Mouse (Mus musculus) myocyte (in vitro differentiated cells): Measurements from ENCODE around the gene BC048403.

Experiments used
- MAX ChIP-seq: IDR thresholded peaks from one replicate; pipeline ENCODE4 v1.6.1; 2011; ENCODE audit warnings: low read depth, mild to moderate bottlenecking, control low read depth
- MYOG ChIP-seq, 3 experiments: IDR thresholded peaks; one replicate each; pipeline ENCODE4 v1.6.1; 2011; ENCODE audit warnings: control low read depth in 2 of 3, low read depth in 2 of 3, mild to moderate bottlenecking in 2 of 3; ENCODE audit not compliant: insufficient read length in 2 of 3, control insufficient read depth in 1 of 3, insufficient read depth in 1 of 3
- POLR2A ChIP-seq: IDR thresholded peaks from one replicate; pipeline ENCODE4 v1.6.1; 2011; ENCODE audit warnings: low read depth, mild to moderate bottlenecking, control low read depth, moderate library complexity; ENCODE audit not compliant: insufficient read length
- REST ChIP-seq: IDR thresholded peaks from one replicate; pipeline ENCODE4 v1.6.1; 2011; ENCODE audit warnings: mild to moderate bottlenecking, control low read depth, moderate library complexity; ENCODE audit not compliant: insufficient read depth, insufficient read length
- TCF3 ChIP-seq: IDR thresholded peaks from one replicate; pipeline ENCODE4 v1.6.1; 2011; ENCODE audit warnings: low read depth, control low read depth; ENCODE audit not compliant: insufficient read length
- USF1 ChIP-seq: IDR thresholded peaks from one replicate; pipeline ENCODE4 v1.6.1; 2011; ENCODE audit warnings: low read depth, mild to moderate bottlenecking, control low read depth, moderate library complexity

- no peak for TF ChIP-seq USF1
- no peak for TF ChIP-seq POLR2A
- no peak for TF ChIP-seq MAX
- TF ChIP-seq TCF3, result no peak
- TF ChIP-seq MYOG (IDR thresholded peaks at IDR 0.05; ENCODE audit: control insufficient read depth in 1 of 3, insufficient read depth in 1 of 3, insufficient read length in 2 of 3, low read depth in 2 of 3), result no peak
- no peak for TF ChIP-seq REST
Observed at GRCm38 (mm10) chr10:121775990-121776389, 36.3 kb downstream of the BC048403 start.
